Mouse (Mus musculus): Measurements from ENCODE around the gene Prpmp5. TPM values are rescaled to one million over a fixed set of nuclear protein-coding genes. Genes with fewer than 3 reads are reported as not detected.

Gene Prpmp5
- polyA plus RNA-seq (2012; rRNA removed; ENCODE audit: low replicate concordance) = not detected in 2 replicates

DNA sequence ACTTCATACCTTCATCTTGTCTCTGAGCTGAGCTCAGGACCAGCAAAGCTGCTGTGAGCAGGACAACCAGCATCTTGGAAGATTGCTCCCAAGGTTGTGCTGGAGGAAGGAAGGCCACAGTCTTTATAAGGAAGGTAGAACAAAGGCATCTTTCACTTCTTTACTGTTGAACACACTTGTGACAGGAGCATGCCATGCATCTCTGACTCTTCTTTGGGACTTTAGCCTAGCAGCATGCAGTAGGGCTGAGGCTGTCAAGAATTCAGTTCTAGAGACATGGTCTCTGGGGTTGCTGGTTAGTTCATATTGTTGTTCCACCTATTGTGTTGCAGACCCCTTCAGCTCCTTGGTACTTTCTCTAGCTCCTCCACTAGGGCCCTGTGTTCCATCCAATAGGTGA lies at the start of gene Prpmp5:
Gene Prpmp5 (minus strand): TSS at position 101 of the 400 bp plus-strand sequence.

DNA sequence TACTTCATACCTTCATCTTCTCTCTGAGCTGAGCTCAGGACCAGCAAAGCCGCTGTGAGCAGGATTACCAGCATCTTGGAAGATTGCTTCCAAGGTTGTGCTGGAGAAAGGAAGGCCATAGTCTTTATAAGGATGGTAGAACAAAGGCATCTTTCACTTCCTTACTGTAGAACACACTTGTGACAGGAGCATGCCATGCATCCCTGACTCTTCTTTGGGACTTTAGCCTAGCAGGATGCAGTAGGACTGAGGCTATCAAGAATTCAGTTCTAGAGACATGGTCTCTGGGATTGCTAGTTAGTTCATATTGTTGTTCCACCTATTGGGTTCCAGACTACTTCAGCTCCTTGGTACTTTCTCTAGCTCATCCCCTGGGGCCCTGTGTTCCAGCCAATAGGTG lies 49.5 kb upstream of the Prpmp5 start, which contains the start of gene Gm8882:
Gene Gm8882 (minus strand): TSS at position 101 of the 400 bp plus-strand sequence.

Other genes with a start within 250 kb of the Prpmp5 start
- not detected in 2 replicates for gene Prb1, start 104.2 kb downstream of the Prpmp5 start, polyA plus RNA-seq (2012; rRNA removed; ENCODE audit: low replicate concordance)
- not detected in 2 replicates for gene Gm8882, start 49.4 kb upstream of the Prpmp5 start, polyA plus RNA-seq (2012; rRNA removed; ENCODE audit: low replicate concordance)